Comparison of ENCODE assay signal across 11 mouse cellular contexts in genomic region chr12:30400114-30400513, GRCm38 (mm10). TPM values are rescaled to one million over a fixed set of nuclear protein-coding genes. Genes with fewer than 3 reads are reported as not detected.
"Had no signal": no experiment of that assay in that cellular context is flagged by ENCODE, and none has a peak within 500 bp of the region (broad histone marks: within the 10 kb centered on the region; RNA-seq: fewer than 3 reads in every experiment).

No protein-coding gene starts in this region.

- ATAC-seq: midbrain, embryonic 15.5 days had no signal

- H3K4me2 ChIP-seq: limb, embryonic 13.5 days; midbrain, embryonic 15.5 days had no signal

- H3K4me1 ChIP-seq: limb, embryonic 13.5 days; midbrain, embryonic 15.5 days had no signal

- H3K36me3 ChIP-seq: limb, embryonic 13.5 days; midbrain, embryonic 15.5 days had no signal

- DNase-seq: kidney, postnatal 25 days; layer of hippocampus, adult 9-11 months; layer of hippocampus, postnatal 36 days; lung, adult 18-20 months; thymus, postnatal 4 days had no signal

- H3K4me3 ChIP-seq: limb, embryonic 13.5 days; midbrain, embryonic 15.5 days had no signal

- H3K27me3 ChIP-seq: limb, embryonic 13.5 days had no signal

- H3K27ac ChIP-seq: limb, embryonic 13.5 days; liver, embryonic 14.5 days; midbrain, embryonic 15.5 days; stomach, postnatal 0 days had no signal

- H3K9me3 ChIP-seq: limb, embryonic 13.5 days; midbrain, embryonic 15.5 days had no signal

- H3K9ac ChIP-seq: limb, embryonic 13.5 days; liver, embryonic 14.5 days; midbrain, embryonic 15.5 days had no signal

RNA-seq across cellular contexts. Expression of gene Sntg2, which starts 26.9 kb away (rescaled TPM):
- total RNA-seq: megakaryocyte-erythroid progenitor cell, adult 5-6 weeks; neutrophil, adult 5-6 weeks had no signal
